9 mouse cellular contexts compared by ENCODE assay signal in genomic region chr8:105685796-105686308, GRCm38 (mm10). TPM values are rescaled to one million over a fixed set of nuclear protein-coding genes. Genes with fewer than 3 reads are reported as not detected.
DNase-seq lines count a peak whose midpoint lies in the region; ATAC-seq and TF ChIP-seq lines count a peak whose summit lies in the region.
"Had no signal": no experiment of that assay in that cellular context is flagged by ENCODE, and none has a peak within 500 bp of the region (broad histone marks: within the 10 kb centered on the region; RNA-seq: fewer than 3 reads in every experiment).

Carmil2 (plus strand) TSS chr8:105686274.

- no peak within 1 kb of the TSS for H3K27ac ChIP-seq in embryonic facial prominence, embryonic 12.5 days
- H3K27ac ChIP-seq in heart, postnatal 0 days (ENCODE audit: low read depth): peak within 1 kb of the TSS; percentile 22; the same call in 1 of the 2 replicates
- no peak within 1 kb of the TSS for H3K27ac ChIP-seq in lung, embryonic 14.5 days (ENCODE audit: low read depth)
- H3K27ac ChIP-seq: macrophage had no signal

- H3K36me3 ChIP-seq in embryonic facial prominence, embryonic 12.5 days: peaks cover 31% of the 10 kb centered on the region
- peaks cover 35% of the 10 kb centered on the region for H3K36me3 ChIP-seq in heart, postnatal 0 days (replicated peaks; ENCODE audit: control insufficient read depth, insufficient read depth, low read length)
- peaks cover 36% of the 10 kb centered on the region for H3K36me3 ChIP-seq in lung, embryonic 14.5 days (ENCODE audit: insufficient read depth)

- DNase-seq in WW6 (ENCODE audit: low read depth, low spot score): peak; percentile 80
- no peak for DNase-seq in heart, postnatal 0 days (ENCODE audit: low spot score)
- peak; percentile 68 to 73 for DNase-seq in kidney, postnatal 25 days
- peak; percentile 59 for DNase-seq in lung, embryonic 14.5 days
- DNase-seq in right cerebral cortex, postnatal 14 days: no peak

- TF ChIP-seq CTCF in heart, postnatal 0 days (IDR thresholded peaks at IDR 0.05; ENCODE audit: low read depth): peak; percentile 65
- TF ChIP-seq CTCF in lung, embryonic 14.5 days (IDR thresholded peaks at IDR 0.05; ENCODE audit: low read depth): peak; percentile 80

- no peak within 1 kb of the TSS for H3K4me3 ChIP-seq in embryonic facial prominence, embryonic 12.5 days
- peak within 1 kb of the TSS; percentile 22 for H3K4me3 ChIP-seq in heart, postnatal 0 days (ENCODE audit: low read depth, low read length)
- no peak within 1 kb of the TSS for H3K4me3 ChIP-seq in lung, embryonic 14.5 days (ENCODE audit: low read depth, low read length)

- TF ChIP-seq EP300 in heart, postnatal 0 days (IDR thresholded peaks at IDR 0.05; ENCODE audit: low read depth): no peak

- no peaks in the 10 kb centered on the region for H3K27me3 ChIP-seq in embryonic facial prominence, embryonic 12.5 days
- H3K27me3 ChIP-seq in heart, postnatal 0 days (ENCODE audit: control insufficient read depth, insufficient read depth, low read length): 0 out of 2 replicates have a peak, but pooled peaks cover 5% of the 10 kb centered on the region
- no peaks in the 10 kb centered on the region for H3K27me3 ChIP-seq in lung, embryonic 14.5 days (ENCODE audit: insufficient read depth, low read length)

- peak; percentile 88 for ATAC-seq in CD4-positive, CD25-positive, alpha-beta regulatory T cell, adult 4 months
- no peak for ATAC-seq in embryonic facial prominence, embryonic 12.5 days (ENCODE audit: insufficient number of reproducible peaks, insufficient read depth, low FRiP score, low TSS enrichment)
- peak; percentile 71 for ATAC-seq in heart, postnatal 0 days (ENCODE audit: insufficient read depth, low read depth)
- ATAC-seq in lung, embryonic 14.5 days (ENCODE audit: insufficient read depth): peak; percentile 64
- ATAC-seq in neutrophil, adult 5-6 weeks (ENCODE audit: extremely low read depth, insufficient number of reproducible peaks, low FRiP score, poor library complexity, severe bottlenecking): peak; percentile 88

- H3K4me1 ChIP-seq in embryonic facial prominence, embryonic 12.5 days: no peaks in the 10 kb centered on the region
- H3K4me1 ChIP-seq in heart, postnatal 0 days (ENCODE audit: control insufficient read depth, insufficient read depth): no peaks in the 10 kb centered on the region
- no peaks in the 10 kb centered on the region for H3K4me1 ChIP-seq in lung, embryonic 14.5 days (ENCODE audit: insufficient read depth)

- H3K9ac ChIP-seq in embryonic facial prominence, embryonic 12.5 days: no peak within 1 kb of the TSS
- no peak within 1 kb of the TSS; the same call in 1 of the 2 replicates for H3K9ac ChIP-seq in heart, postnatal 0 days (replicated peaks; ENCODE audit: low read depth, low read length)
- H3K9ac ChIP-seq in lung, embryonic 14.5 days: 0 out of 2 replicates have a peak within 1 kb of the TSS, but pooled peaks have one; percentile 5

- H3K4me2 ChIP-seq in embryonic facial prominence, embryonic 12.5 days (replicated peaks): peak within 1 kb of the TSS; percentile 36
- peak within 1 kb of the TSS; percentile 43 for H3K4me2 ChIP-seq in heart, postnatal 0 days (ENCODE audit: low read depth, low read length)
- H3K4me2 ChIP-seq in lung, embryonic 14.5 days: peak within 1 kb of the TSS; percentile 46

- H3K9me3 ChIP-seq in embryonic facial prominence, embryonic 12.5 days: no peaks in the 10 kb centered on the region
- no peaks in the 10 kb centered on the region for H3K9me3 ChIP-seq in heart, postnatal 0 days (replicated peaks; ENCODE audit: control insufficient read depth, low read length)
- no peaks in the 10 kb centered on the region for H3K9me3 ChIP-seq in lung, embryonic 14.5 days (ENCODE audit: low read depth, low read length)

- 12% methylated on average over 26 of the region's 26 CpGs for WGBS in embryonic facial prominence, embryonic 12.5 days
- 10% methylated on average over 26 of the region's 26 CpGs for WGBS in heart, postnatal 0 days
- WGBS in lung, embryonic 14.5 days: 8% methylated on average over 26 of the region's 26 CpGs

RNA-seq across cellular contexts. Expression of gene Carmil2, which starts in this region (rescaled TPM):
- 1 to 10 TPM; 5.0 to 8.1 TPM for polyA plus RNA-seq in CD4-positive, CD25-positive, alpha-beta regulatory T cell, adult 4 months (2017; shearing (Covaris generic))
- 2.8 and 3.2 TPM in 2 replicates for polyA plus RNA-seq in embryonic facial prominence, embryonic 12.5 days (2016; fragmentation: Nextera tagmentation; extraction: Ambion mirVana)
- 1.3 and 1.4 TPM in 2 replicates for total RNA-seq in heart, postnatal 0 days (2014; rRNA removed; ENCODE audit: low replicate concordance)
- 0.05 and 0.10 TPM in 2 replicates for polyA plus RNA-seq in heart, postnatal 0 days (2015; fragmentation: Nextera tagmentation; extraction: Ambion mirVana)
- 0.70 and 1.1 TPM in 2 replicates for polyA plus RNA-seq in lung, embryonic 14.5 days (2014; fragmentation: Nextera tagmentation; extraction: Ambion mirVana)
- total RNA-seq in neutrophil, adult 5-6 weeks (2017): 27.5 and 29.7 TPM in 2 replicates
- polyA plus RNA-seq: macrophage had no signal

Comparison
In these comparisons a context has a peak if more than half of its experiments do, and no peak if none do; other contexts are left out.
1. RNA of gene Carmil2 (total RNA-seq): 27.5 to 29.7 TPM in neutrophil, adult 5-6 weeks; 1.3 to 1.4 TPM in heart, postnatal 0 days; every median in the first group is over 10 times any median in the second.
2. DNase-seq: peak in WW6 (single experiment), kidney, postnatal 25 days (2 of 2) and lung, embryonic 14.5 days (single experiment); none in heart, postnatal 0 days (single experiment) and right cerebral cortex, postnatal 14 days (single experiment).
3. Peak in every context shown above with its lines, with median percentiles within 50 percentile points of each other: H3K4me2 ChIP-seq.